Mouse (Mus musculus): ENCODE results near the gene Slc44a1. TPM values are rescaled to one million over a fixed set of nuclear protein-coding genes. Genes with fewer than 3 reads are reported as not detected.

Gene Slc44a1
- polyA plus RNA-seq, 1 experiment from 2014 or later, result 16.4 TPM

- Histone ChIP-seq H3K36me3 (replicated peaks) (no peaks in the 10 kb centered on the region), H3K27me3 (replicated peaks; ENCODE audit: low read depth, poor library complexity, severe bottlenecking) (no peaks in the 10 kb centered on the region), H3K4me1 (peaks cover 7% of the 10 kb centered on the region; the same call in 1 of the 2 replicates), H3K9me3 (no peaks in the 10 kb centered on the region), H3K27ac (replicated peaks) (no peak overlapping the region), H3K4me3 (no peak overlapping the region)
- WGBS, result 86% methylated on average over 7 of the region's 7 CpGs
- no peak for DNase-seq (ENCODE audit: low spot score)
These were observed 50.2 kb downstream of the Slc44a1 start for GRCm38 (mm10) chr4:53490371-53490770.

GRCm38 (mm10) chr4:53491269-53491668 lies 51.1 kb downstream of the Slc44a1 start:
- DNase-seq (ENCODE audit: low spot score), result no peak
- no peak overlapping the region for H3K27ac ChIP-seq (replicated peaks)
- 78% methylated on average over 4 of the region's 4 CpGs for WGBS
- H3K9me3 ChIP-seq, result no peaks in the 10 kb centered on the region
- H3K4me3 ChIP-seq, result no peak overlapping the region
- H3K27me3 ChIP-seq (replicated peaks; ENCODE audit: low read depth, poor library complexity, severe bottlenecking), result no peaks in the 10 kb centered on the region
- H3K4me1 ChIP-seq, result peaks cover 3% of the 10 kb centered on the region; the same call in 1 of the 2 replicates
- H3K36me3 ChIP-seq (replicated peaks), result no peaks in the 10 kb centered on the region

GRCm38 (mm10) chr4:53495646-53496045 lies 55.4 kb downstream of the Slc44a1 start:
- Histone ChIP-seq H3K27ac (replicated peaks) (no peak overlapping the region), H3K36me3 (replicated peaks) (no peaks in the 10 kb centered on the region), H3K27me3 (replicated peaks; ENCODE audit: low read depth, poor library complexity, severe bottlenecking) (no peaks in the 10 kb centered on the region), H3K9me3 (no peaks in the 10 kb centered on the region), H3K4me1 (no peaks in the 10 kb centered on the region), H3K4me3 (no peak overlapping the region)
- WGBS, result 64% methylated on average over 2 of the region's 2 CpGs
- DNase-seq (ENCODE audit: low spot score), result no peak

- no peaks in the 10 kb centered on the region for H3K9me3 ChIP-seq
- WGBS, result 96% methylated on average over 2 of the region's 2 CpGs
- H3K4me3 ChIP-seq, result no peak overlapping the region
- no peaks in the 10 kb centered on the region for H3K36me3 ChIP-seq (replicated peaks)
- H3K27me3 ChIP-seq (replicated peaks; ENCODE audit: low read depth, poor library complexity, severe bottlenecking), result no peaks in the 10 kb centered on the region
- DNase-seq (ENCODE audit: low spot score), result no peak
- H3K4me1 ChIP-seq, result no peaks in the 10 kb centered on the region
- H3K27ac ChIP-seq (replicated peaks), result no peak overlapping the region
These were observed 62.6 kb downstream of the Slc44a1 start for GRCm38 (mm10) chr4:53502764-53503163.

GRCm38 (mm10) chr4:53512131-53512916 lies 72.1 kb downstream of the Slc44a1 start:
- Histone ChIP-seq H3K9me3 (no peaks in the 10 kb centered on the region), H3K27me3 (replicated peaks; ENCODE audit: low read depth, poor library complexity, severe bottlenecking) (no peaks in the 10 kb centered on the region), H3K4me3 (no peak overlapping the region), H3K4me1 (peaks cover 20% of the 10 kb centered on the region), H3K27ac (replicated peaks) (no peak overlapping the region; the same call in 1 of the 2 replicates), H3K36me3 (replicated peaks) (no peaks in the 10 kb centered on the region)
- WGBS, result 69% methylated on average over 15 of the region's 15 CpGs
- DNase-seq (ENCODE audit: low spot score), result no peak

GRCm38 (mm10) chr4:53513276-53514081 lies 73.3 kb downstream of the Slc44a1 start:
- Histone ChIP-seq H3K27ac (replicated peaks) (no peak overlapping the region), H3K4me1 (peaks cover 20% of the 10 kb centered on the region), H3K27me3 (replicated peaks; ENCODE audit: low read depth, poor library complexity, severe bottlenecking) (no peaks in the 10 kb centered on the region), H3K4me3 (no peak overlapping the region), H3K9me3 (no peaks in the 10 kb centered on the region), H3K36me3 (replicated peaks) (no peaks in the 10 kb centered on the region)
- WGBS, result 83% methylated on average over 11 of the region's 11 CpGs
- no peak for DNase-seq (ENCODE audit: low spot score)

GRCm38 (mm10) chr4:53516011-53516532 lies 75.9 kb downstream of the Slc44a1 start:
- no peak overlapping the region for H3K27ac ChIP-seq (replicated peaks)
- 83% methylated on average over 6 of the region's 6 CpGs for WGBS
- peaks cover 20% of the 10 kb centered on the region for H3K4me1 ChIP-seq

GRCm38 (mm10) chr4:53519429-53519828 lies 79.2 kb downstream of the Slc44a1 start:
- Histone ChIP-seq H3K9me3 (no peaks in the 10 kb centered on the region), H3K27ac (replicated peaks) (no peak overlapping the region), H3K27me3 (replicated peaks; ENCODE audit: low read depth, poor library complexity, severe bottlenecking) (no peaks in the 10 kb centered on the region), H3K4me3 (no peak overlapping the region), H3K4me1 (no peaks in the 10 kb centered on the region), H3K36me3 (replicated peaks) (no peaks in the 10 kb centered on the region)
- DNase-seq (ENCODE audit: low spot score), result no peak
- 98% methylated on average over 2 of the region's 2 CpGs for WGBS

More at GRCm38 (mm10) chr4:53516011-53516532, 75.9 kb downstream of the Slc44a1 start:
- H3K9me3 ChIP-seq, result no peaks in the 10 kb centered on the region
- H3K36me3 ChIP-seq (replicated peaks), result no peaks in the 10 kb centered on the region
- DNase-seq (ENCODE audit: low spot score), result no peak
- no peak overlapping the region for H3K4me3 ChIP-seq
- H3K27me3 ChIP-seq (replicated peaks; ENCODE audit: low read depth, poor library complexity, severe bottlenecking), result no peaks in the 10 kb centered on the region

- no peaks in the 10 kb centered on the region for H3K27me3 ChIP-seq (replicated peaks; ENCODE audit: low read depth, poor library complexity, severe bottlenecking)
- no peaks in the 10 kb centered on the region for H3K4me1 ChIP-seq
- 82% methylated on average over 8 of the region's 8 CpGs for WGBS
- no peak overlapping the region for H3K27ac ChIP-seq (replicated peaks)
- no peaks in the 10 kb centered on the region for H3K36me3 ChIP-seq (replicated peaks)
- no peak overlapping the region for H3K4me3 ChIP-seq
- no peaks in the 10 kb centered on the region for H3K9me3 ChIP-seq
- no peak for DNase-seq (ENCODE audit: low spot score)
These were observed 80.8 kb downstream of the Slc44a1 start for GRCm38 (mm10) chr4:53521028-53521427.

- Histone ChIP-seq H3K27ac (replicated peaks) (no peak overlapping the region), H3K4me1 (no peaks in the 10 kb centered on the region), H3K27me3 (replicated peaks; ENCODE audit: low read depth, poor library complexity, severe bottlenecking) (no peaks in the 10 kb centered on the region), H3K4me3 (no peak overlapping the region), H3K9me3 (no peaks in the 10 kb centered on the region), H3K36me3 (replicated peaks) (no peaks in the 10 kb centered on the region)
- no peak for DNase-seq (ENCODE audit: low spot score)
- WGBS, result 80% methylated on average over 8 of the region's 8 CpGs
These were observed 82.4 kb downstream of the Slc44a1 start for GRCm38 (mm10) chr4:53522655-53523054.

GRCm38 (mm10) chr4:53525503-53525902 lies 85.3 kb downstream of the Slc44a1 start:
- Histone ChIP-seq H3K4me3 (no peak overlapping the region), H3K9me3 (no peaks in the 10 kb centered on the region), H3K36me3 (replicated peaks) (no peaks in the 10 kb centered on the region), H3K4me1 (no peaks in the 10 kb centered on the region), H3K27ac (replicated peaks) (no peak overlapping the region), H3K27me3 (replicated peaks; ENCODE audit: low read depth, poor library complexity, severe bottlenecking) (no peaks in the 10 kb centered on the region)
- 93% methylated on average over 6 of the region's 6 CpGs for WGBS
- DNase-seq (ENCODE audit: low spot score), result no peak

GRCm38 (mm10) chr4:53525994-53526393 lies 85.8 kb downstream of the Slc44a1 start:
- Histone ChIP-seq H3K36me3 (replicated peaks) (no peaks in the 10 kb centered on the region), H3K27me3 (replicated peaks; ENCODE audit: low read depth, poor library complexity, severe bottlenecking) (no peaks in the 10 kb centered on the region), H3K4me1 (no peaks in the 10 kb centered on the region), H3K9me3 (no peaks in the 10 kb centered on the region), H3K4me3 (no peak overlapping the region), H3K27ac (replicated peaks) (no peak overlapping the region)
- DNase-seq (ENCODE audit: low spot score), result no peak
- 78% methylated on average over 1 of the region's 1 CpGs for WGBS

Data from embryonic facial prominence, embryonic 10.5 days (tissue).